Mouse (Mus musculus): ENCODE measurements around the gene Dock1. TPM values are rescaled to one million over a fixed set of nuclear protein-coding genes. Genes with fewer than 3 reads are reported as not detected.
A peak's percentile ranks its signal among the peaks of the same experiment; 100 is the strongest.

Dock1 gene
- total RNA-seq, 2 experiments from 2014 or later: 20.3 to 23.0 TPM

- intact Hi-C loops (cut with DNase I): no loop called here
- no peak for DNase-seq (ENCODE audit: low spot score in 2 of 2)
Observed at GRCm38 (mm10) chr7:134804422-134804821, 134.0 kb downstream of the Dock1 start.

- DNase-seq (ENCODE audit: low spot score in 2 of 2): no peak
- intact Hi-C loops (cut with DNase I): no loop called here
Observed at GRCm38 (mm10) chr7:134806799-134807198, 136.3 kb downstream of the Dock1 start.

GRCm38 (mm10) chr7:134808406-134808805 lies 138.0 kb downstream of the Dock1 start:
- no peak for DNase-seq (ENCODE audit: low spot score in 2 of 2)
- intact Hi-C loops (cut with DNase I): no loop called here

GRCm38 (mm10) chr7:134809241-134809975 lies 139.0 kb downstream of the Dock1 start:
- intact Hi-C loops (cut with DNase I): no loop called here
- DNase-seq (ENCODE audit: low spot score in 2 of 2): no peak

GRCm38 (mm10) chr7:134818471-134818870 lies 148.0 kb downstream of the Dock1 start:
- DNase-seq (ENCODE audit: low spot score in 2 of 2): no peak
- intact Hi-C loops (cut with DNase I): no loop called here

- intact Hi-C loops (cut with DNase I): no loop called here
- no peak for DNase-seq (ENCODE audit: low spot score in 2 of 2)
Observed at GRCm38 (mm10) chr7:134821264-134821663, 150.8 kb downstream of the Dock1 start.

GRCm38 (mm10) chr7:134822006-134822405 lies 151.6 kb downstream of the Dock1 start:
- no peak for DNase-seq (ENCODE audit: low spot score in 2 of 2)
- intact Hi-C loops (cut with DNase I): no loop called here

GRCm38 (mm10) chr7:134823891-134824290 lies 153.4 kb downstream of the Dock1 start:
- intact Hi-C loops (cut with DNase I): no loop called here
- no peak for DNase-seq (ENCODE audit: low spot score in 2 of 2)

- no peak for DNase-seq (ENCODE audit: low spot score in 2 of 2)
- intact Hi-C loops (cut with DNase I): no loop called here
Observed at GRCm38 (mm10) chr7:134840066-134840465, 169.6 kb downstream of the Dock1 start.

GRCm38 (mm10) chr7:134842751-134843150 lies 172.3 kb downstream of the Dock1 start:
- DNase-seq (ENCODE audit: low spot score in 2 of 2): no peak
- intact Hi-C loops (cut with DNase I): no loop called here

- intact Hi-C loops (cut with DNase I): loop anchor here (10.0 kb wide), 1 partner anchor 63 kb away; no protein-coding TSS in a partner anchor
- DNase-seq (ENCODE audit: low spot score in 2 of 2): peak; percentile 4 to 8
Observed at GRCm38 (mm10) chr7:134862000-134862399, 191.5 kb downstream of the Dock1 start.

- intact Hi-C loops (cut with DNase I): loop anchor here (10.0 kb wide), 1 partner anchor 61 kb away; no protein-coding TSS in a partner anchor
- peak in 1 of 2 experiments; percentile 25 for DNase-seq (ENCODE audit: low spot score in 2 of 2)
Observed at GRCm38 (mm10) chr7:134864175-134864574, 193.7 kb downstream of the Dock1 start.

- no peak for DNase-seq (ENCODE audit: low spot score in 2 of 2)
- intact Hi-C loops (cut with DNase I): no loop called here
Observed at GRCm38 (mm10) chr7:134872511-134872910, 202.1 kb downstream of the Dock1 start.

GRCm38 (mm10) chr7:134872981-134873380 lies 202.5 kb downstream of the Dock1 start:
- DNase-seq (ENCODE audit: low spot score in 2 of 2): no peak

GRCm38 (mm10) chr7:134878985-134879384 lies 208.5 kb downstream of the Dock1 start:
- DNase-seq (ENCODE audit: low spot score in 2 of 2): no peak
- intact Hi-C loops (cut with DNase I): no loop called here

More at GRCm38 (mm10) chr7:134872981-134873380, 202.5 kb downstream of the Dock1 start:
- intact Hi-C loops (cut with DNase I): no loop called here

GRCm38 (mm10) chr7:134880431-134880830 lies 210.0 kb downstream of the Dock1 start:
- intact Hi-C loops (cut with DNase I): no loop called here

GRCm38 (mm10) chr7:134883516-134883915 lies 213.1 kb downstream of the Dock1 start:
- DNase-seq (ENCODE audit: low spot score in 2 of 2): no peak
- intact Hi-C loops (cut with DNase I): no loop called here

More at GRCm38 (mm10) chr7:134880431-134880830, 210.0 kb downstream of the Dock1 start:
- no peak for DNase-seq (ENCODE audit: low spot score in 2 of 2)

- intact Hi-C loops (cut with DNase I): no loop called here
- no peak for DNase-seq (ENCODE audit: low spot score in 2 of 2)
Observed at GRCm38 (mm10) chr7:134892449-134892871, 222.0 kb downstream of the Dock1 start.

- peak in 1 of 2 experiments; percentile 11 for DNase-seq (ENCODE audit: low spot score in 2 of 2)
- intact Hi-C loops (cut with DNase I): no loop called here
Observed at GRCm38 (mm10) chr7:134892972-134893371, 222.5 kb downstream of the Dock1 start.

GRCm38 (mm10) chr7:134894604-134895003 lies 224.2 kb downstream of the Dock1 start:
- intact Hi-C loops (cut with DNase I): no loop called here
- DNase-seq (ENCODE audit: low spot score in 2 of 2): no peak

- no peak for DNase-seq (ENCODE audit: low spot score in 2 of 2)
- intact Hi-C loops (cut with DNase I): no loop called here
Observed at GRCm38 (mm10) chr7:134899462-134899861, 229.0 kb downstream of the Dock1 start.

Measured in left cerebral cortex, postnatal 25 days (tissue).